Mouse (Mus musculus): ENCODE measurements around the gene 4930402H24Rik. TPM values are rescaled to one million over a fixed set of nuclear protein-coding genes. Genes with fewer than 3 reads are reported as not detected.

4930402H24Rik gene
- polyA plus RNA-seq, 1 experiment: 71.8 TPM

GRCm38 (mm10) chr2:130898783-130899182 lies 7.4 kb downstream of the 4930402H24Rik start:
- H3K27me3 ChIP-seq (ENCODE audit: control insufficient read depth, insufficient read depth, low read length): no peaks in the 10 kb centered on the region
- H3K36me3 ChIP-seq (ENCODE audit: control insufficient read depth, insufficient read depth, low read length): no peaks in the 10 kb centered on the region
- no peaks in the 10 kb centered on the region for H3K4me1 ChIP-seq (ENCODE audit: control insufficient read depth, insufficient read depth, low read length)
- no peak for TF ChIP-seq POLR2A (IDR thresholded peaks at IDR 0.05; ENCODE audit: control insufficient read depth, low read depth, low read length)
- TF ChIP-seq CTCF (IDR thresholded peaks at IDR 0.05; ENCODE audit: control insufficient read depth, insufficient read depth, insufficient replicate concordance, low read depth, low read length): no peak
- no peak overlapping the region for H3K4me3 ChIP-seq (ENCODE audit: control insufficient read depth, low read depth, low read length)
- no peak overlapping the region for H3K27ac ChIP-seq (ENCODE audit: control insufficient read depth, insufficient read depth, low read depth, low read length)

- no peaks in the 10 kb centered on the region for H3K4me1 ChIP-seq (ENCODE audit: control insufficient read depth, insufficient read depth, low read length)
- no peaks in the 10 kb centered on the region for H3K36me3 ChIP-seq (ENCODE audit: control insufficient read depth, insufficient read depth, low read length)
- TF ChIP-seq POLR2A (IDR thresholded peaks at IDR 0.05; ENCODE audit: control insufficient read depth, low read depth, low read length) (no peak), CTCF (IDR thresholded peaks at IDR 0.05; ENCODE audit: control insufficient read depth, insufficient read depth, insufficient replicate concordance, low read depth, low read length) (no peak)
- H3K27me3 ChIP-seq (ENCODE audit: control insufficient read depth, insufficient read depth, low read length): no peaks in the 10 kb centered on the region
- no peak overlapping the region for H3K27ac ChIP-seq (ENCODE audit: control insufficient read depth, insufficient read depth, low read depth, low read length)
- H3K4me3 ChIP-seq (ENCODE audit: control insufficient read depth, low read depth, low read length): no peak overlapping the region
Measured at GRCm38 (mm10) chr2:130897856-130898255, 8.3 kb downstream of the 4930402H24Rik start.

GRCm38 (mm10) chr2:130896944-130897343 lies 9.3 kb downstream of the 4930402H24Rik start:
- TF ChIP-seq CTCF (IDR thresholded peaks at IDR 0.05; ENCODE audit: control insufficient read depth, insufficient read depth, insufficient replicate concordance, low read depth, low read length): no peak
- TF ChIP-seq POLR2A (IDR thresholded peaks at IDR 0.05; ENCODE audit: control insufficient read depth, low read depth, low read length): no peak
- H3K27me3 ChIP-seq (ENCODE audit: control insufficient read depth, insufficient read depth, low read length): no peaks in the 10 kb centered on the region
- H3K4me3 ChIP-seq (ENCODE audit: control insufficient read depth, low read depth, low read length): no peak overlapping the region
- H3K27ac ChIP-seq (ENCODE audit: control insufficient read depth, insufficient read depth, low read depth, low read length): no peak overlapping the region
- H3K4me1 ChIP-seq (ENCODE audit: control insufficient read depth, insufficient read depth, low read length): no peaks in the 10 kb centered on the region
- H3K36me3 ChIP-seq (ENCODE audit: control insufficient read depth, insufficient read depth, low read length): no peaks in the 10 kb centered on the region

- no peaks in the 10 kb centered on the region for H3K27me3 ChIP-seq (ENCODE audit: control insufficient read depth, insufficient read depth, low read length)
- H3K4me3 ChIP-seq (ENCODE audit: control insufficient read depth, low read depth, low read length): no peak overlapping the region
- H3K36me3 ChIP-seq (ENCODE audit: control insufficient read depth, insufficient read depth, low read length): no peaks in the 10 kb centered on the region
- H3K4me1 ChIP-seq (ENCODE audit: control insufficient read depth, insufficient read depth, low read length): no peaks in the 10 kb centered on the region
- H3K27ac ChIP-seq (ENCODE audit: control insufficient read depth, insufficient read depth, low read depth, low read length): no peak overlapping the region
- TF ChIP-seq CTCF (IDR thresholded peaks at IDR 0.05; ENCODE audit: control insufficient read depth, insufficient read depth, insufficient replicate concordance, low read depth, low read length) (no peak), POLR2A (IDR thresholded peaks at IDR 0.05; ENCODE audit: control insufficient read depth, low read depth, low read length) (no peak)
Measured at GRCm38 (mm10) chr2:130887456-130887855, 18.8 kb downstream of the 4930402H24Rik start.

GRCm38 (mm10) chr2:130886983-130887382 lies 19.2 kb downstream of the 4930402H24Rik start:
- no peaks in the 10 kb centered on the region for H3K4me1 ChIP-seq (ENCODE audit: control insufficient read depth, insufficient read depth, low read length)
- H3K4me3 ChIP-seq (ENCODE audit: control insufficient read depth, low read depth, low read length): no peak overlapping the region
- TF ChIP-seq CTCF (IDR thresholded peaks at IDR 0.05; ENCODE audit: control insufficient read depth, insufficient read depth, insufficient replicate concordance, low read depth, low read length): no peak
- TF ChIP-seq POLR2A (IDR thresholded peaks at IDR 0.05; ENCODE audit: control insufficient read depth, low read depth, low read length): no peak
- no peaks in the 10 kb centered on the region for H3K27me3 ChIP-seq (ENCODE audit: control insufficient read depth, insufficient read depth, low read length)
- no peaks in the 10 kb centered on the region for H3K36me3 ChIP-seq (ENCODE audit: control insufficient read depth, insufficient read depth, low read length)
- no peak overlapping the region for H3K27ac ChIP-seq (ENCODE audit: control insufficient read depth, insufficient read depth, low read depth, low read length)

GRCm38 (mm10) chr2:130877376-130877775 lies 28.8 kb downstream of the 4930402H24Rik start:
- TF ChIP-seq POLR2A (IDR thresholded peaks at IDR 0.05; ENCODE audit: control insufficient read depth, low read depth, low read length) (no peak), CTCF (IDR thresholded peaks at IDR 0.05; ENCODE audit: control insufficient read depth, insufficient read depth, insufficient replicate concordance, low read depth, low read length) (no peak)
- Histone ChIP-seq H3K27ac (ENCODE audit: control insufficient read depth, insufficient read depth, low read depth, low read length) (no peak overlapping the region), H3K4me1 (ENCODE audit: control insufficient read depth, insufficient read depth, low read length) (no peaks in the 10 kb centered on the region), H3K27me3 (ENCODE audit: control insufficient read depth, insufficient read depth, low read length) (no peaks in the 10 kb centered on the region), H3K36me3 (ENCODE audit: control insufficient read depth, insufficient read depth, low read length) (no peaks in the 10 kb centered on the region), H3K4me3 (ENCODE audit: control insufficient read depth, low read depth, low read length) (no peak overlapping the region)

- no peak overlapping the region for H3K4me3 ChIP-seq (ENCODE audit: control insufficient read depth, low read depth, low read length)
- no peaks in the 10 kb centered on the region for H3K36me3 ChIP-seq (ENCODE audit: control insufficient read depth, insufficient read depth, low read length)
- TF ChIP-seq POLR2A (IDR thresholded peaks at IDR 0.05; ENCODE audit: control insufficient read depth, low read depth, low read length) (no peak), CTCF (IDR thresholded peaks at IDR 0.05; ENCODE audit: control insufficient read depth, insufficient read depth, insufficient replicate concordance, low read depth, low read length) (no peak)
Measured at GRCm38 (mm10) chr2:130870916-130871315, 35.3 kb downstream of the 4930402H24Rik start.

GRCm38 (mm10) chr2:130862091-130862490 lies 44.1 kb downstream of the 4930402H24Rik start:
- H3K4me1 ChIP-seq (ENCODE audit: control insufficient read depth, insufficient read depth, low read length): no peaks in the 10 kb centered on the region
- TF ChIP-seq POLR2A (IDR thresholded peaks at IDR 0.05; ENCODE audit: control insufficient read depth, low read depth, low read length): no peak
- no peak for TF ChIP-seq CTCF (IDR thresholded peaks at IDR 0.05; ENCODE audit: control insufficient read depth, insufficient read depth, insufficient replicate concordance, low read depth, low read length)
- H3K36me3 ChIP-seq (ENCODE audit: control insufficient read depth, insufficient read depth, low read length): no peaks in the 10 kb centered on the region
- H3K27ac ChIP-seq (ENCODE audit: control insufficient read depth, insufficient read depth, low read depth, low read length): no peak overlapping the region
- H3K27me3 ChIP-seq (ENCODE audit: control insufficient read depth, insufficient read depth, low read length): no peaks in the 10 kb centered on the region
- no peak overlapping the region for H3K4me3 ChIP-seq (ENCODE audit: control insufficient read depth, low read depth, low read length)

More at GRCm38 (mm10) chr2:130870916-130871315, 35.3 kb downstream of the 4930402H24Rik start:
- H3K27me3 ChIP-seq (ENCODE audit: control insufficient read depth, insufficient read depth, low read length): no peaks in the 10 kb centered on the region
- H3K27ac ChIP-seq (ENCODE audit: control insufficient read depth, insufficient read depth, low read depth, low read length): no peak overlapping the region
- no peaks in the 10 kb centered on the region for H3K4me1 ChIP-seq (ENCODE audit: control insufficient read depth, insufficient read depth, low read length)
